Mouse (Mus musculus): ENCODE results near the gene Sh3pxd2a.

Sh3pxd2a gene

GRCm38 (mm10) chr19:47231389-47231788, 232.8 kb downstream of the Sh3pxd2a start:
- POLR2A ChIA-PET, result interaction anchor here in 3 of 4 experiments (0.6 to 1.9 kb wide), 11 partner anchors 9 to 643 kb away, joined by 3 to 8 read pairs (median 4); partner anchors contain the start of gene Neurl1a (in 1 of the 3)

GRCm38 (mm10) chr19:47230682-47231081, 233.5 kb downstream of the Sh3pxd2a start:
- POLR2A ChIA-PET, result interaction anchor here in 2 of 4 experiments (0.5 to 1.9 kb wide), 6 partner anchors 10 to 108 kb away, joined by 4 to 8 read pairs (median 5); partner anchors contain the start of gene Neurl1a (in 1 of the 2)
- CTCF ChIA-PET, result interaction anchor here in 2 of 4 experiments (1.3 to 1.7 kb wide), 2 partner anchors 17 to 107 kb away, joined by 3 to 5 read pairs; no protein-coding TSS in a partner anchor

More at GRCm38 (mm10) chr19:47231389-47231788, 232.8 kb downstream of the Sh3pxd2a start:
- CTCF ChIA-PET, result interaction anchor here in 3 of 4 experiments (0.6 to 1.7 kb wide), 4 partner anchors 18 to 552 kb away, joined by 3 to 5 read pairs (median 4); no protein-coding TSS in a partner anchor

DNA sequence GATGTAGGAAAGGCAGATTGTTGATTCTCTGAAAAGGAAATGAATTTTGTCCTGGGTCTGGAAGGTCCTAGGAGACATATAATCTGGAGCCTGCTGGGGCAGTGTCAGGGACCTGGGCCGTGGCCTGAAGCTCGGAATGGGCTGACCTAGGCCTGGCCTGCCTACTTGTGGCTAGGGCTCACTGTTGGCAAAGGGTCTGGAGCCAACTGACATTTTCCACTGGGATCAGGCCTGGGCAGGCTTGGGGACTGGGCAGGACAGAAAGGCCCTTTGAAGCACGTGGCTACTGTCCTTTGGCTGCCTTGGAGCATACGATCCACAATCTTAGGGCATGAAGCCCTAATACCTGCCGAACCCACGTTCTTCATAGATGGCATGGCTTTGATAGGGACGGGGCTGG, 234.1 kb downstream of the Sh3pxd2a start:
- CTCF ChIA-PET, result no interaction called here

GRCm38 (mm10) chr19:47229461-47229860, 234.7 kb downstream of the Sh3pxd2a start:
- ChIA-PET CTCF (no interaction called here), POLR2A (interaction anchor here in 1 of 4 experiments (1.1 kb wide), 1 partner anchor 11 kb away, joined by 4 read pairs; no protein-coding TSS in a partner anchor)

More for the DNA sequence above, 234.1 kb downstream of the Sh3pxd2a start:
- POLR2A ChIA-PET, result no interaction called here

GRCm38 (mm10) chr19:47228725-47229252, 235.4 kb downstream of the Sh3pxd2a start:
- CTCF ChIA-PET, result interaction anchor here in 1 of 4 experiments (0.7 kb wide), 1 partner anchor 214 kb away, joined by 3 read pairs; the partner anchor contains the start of genes Ina and Nt5c2
- POLR2A ChIA-PET, result interaction anchor here in 2 of 4 experiments (0.9 to 4.2 kb wide), 6 partner anchors 9 to 50 kb away, joined by 3 to 14 read pairs (median 4); partner anchors contain the start of gene Neurl1a (in 1 of the 2)

GRCm38 (mm10) chr19:47225791-47226190, 238.4 kb downstream of the Sh3pxd2a start:
- ChIA-PET POLR2A (interaction anchor here in 3 of 4 experiments (0.5 to 4.2 kb wide), 4 partner anchors 14 to 530 kb away, joined by 4 to 14 read pairs (median 6); partner anchors contain the start of gene Taf5 (in 1 of the 3)), CTCF (no interaction called here)

- ChIA-PET POLR2A (interaction anchor here in 2 of 4 experiments (0.5 to 4.2 kb wide), 3 partner anchors 16 to 223 kb away, joined by 3 to 14 read pairs (median 5); no protein-coding TSS in a partner anchor), CTCF (interaction anchor here in 1 of 4 experiments (0.5 kb wide), 1 partner anchor 586 kb away, joined by 3 read pairs; no protein-coding TSS in a partner anchor)
Measured at GRCm38 (mm10) chr19:47224743-47225142, 239.5 kb downstream of the Sh3pxd2a start.

- ChIA-PET POLR2A (interaction anchor here in 3 of 4 experiments (0.6 to 2.2 kb wide), 3 partner anchors 9 to 65 kb away, joined by 3 to 5 read pairs (median 3); no protein-coding TSS in a partner anchor), CTCF (interaction anchor here in 3 of 4 experiments (0.6 to 1.3 kb wide), 4 partner anchors 9 to 347 kb away, joined by 3 to 5 read pairs (median 3); no protein-coding TSS in a partner anchor)
Measured at GRCm38 (mm10) chr19:47222841-47223557, 241.2 kb downstream of the Sh3pxd2a start.

DNA sequence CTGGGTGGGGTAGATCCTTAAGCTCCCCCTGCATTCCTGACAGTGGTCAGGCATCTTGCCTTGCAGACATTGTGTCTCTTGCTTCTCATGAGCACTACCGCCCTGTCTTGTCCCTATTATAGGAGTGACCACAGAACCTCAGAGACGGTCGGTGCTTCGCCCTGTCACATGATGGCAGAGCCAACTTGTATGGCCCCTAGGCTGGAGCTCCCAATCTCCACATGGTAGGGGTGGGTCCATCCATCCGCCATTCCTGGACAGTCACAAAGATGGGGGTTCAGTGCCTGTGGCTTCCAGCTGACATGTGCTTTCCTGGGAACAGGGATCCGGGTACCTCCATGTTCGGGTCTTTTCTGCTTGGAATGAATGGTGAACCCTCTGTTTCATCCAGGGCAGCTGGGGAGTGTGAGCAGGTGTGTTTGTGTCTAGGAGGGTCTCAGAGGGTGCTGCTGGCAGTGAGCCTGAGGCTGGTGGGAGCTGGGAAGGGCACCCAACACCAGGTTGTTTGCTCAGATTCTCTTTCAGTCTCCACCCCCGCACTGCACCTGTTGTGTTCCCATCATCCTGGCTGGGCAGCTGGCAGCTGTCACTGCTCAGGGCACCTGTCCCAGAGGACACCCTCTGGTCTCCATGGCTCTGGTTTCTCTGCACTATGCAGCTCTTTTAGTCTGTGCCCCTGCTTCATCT, 241.9 kb downstream of the Sh3pxd2a start:
- CTCF ChIA-PET, result interaction anchor here (0.6 to 1.3 kb wide), 5 partner anchors 9 to 347 kb away, joined by 3 to 5 read pairs (median 3); no protein-coding TSS in a partner anchor

GRCm38 (mm10) chr19:47221500-47222153, 242.6 kb downstream of the Sh3pxd2a start:
- CTCF ChIA-PET, result interaction anchor here in 2 of 4 experiments (0.7 to 0.9 kb wide), 2 partner anchors 8 to 116 kb away, joined by 3 read pairs; no protein-coding TSS in a partner anchor
- POLR2A ChIA-PET, result interaction anchor here in 3 of 4 experiments (0.6 to 0.8 kb wide), 4 partner anchors 10 to 1436 kb away, joined by 3 read pairs; no protein-coding TSS in a partner anchor

More for the DNA sequence above, 241.9 kb downstream of the Sh3pxd2a start:
- POLR2A ChIA-PET, result interaction anchor here in 2 of 4 experiments (0.8 kb wide), 2 partner anchors 10 to 30 kb away, joined by 3 read pairs; no protein-coding TSS in a partner anchor

DNA sequence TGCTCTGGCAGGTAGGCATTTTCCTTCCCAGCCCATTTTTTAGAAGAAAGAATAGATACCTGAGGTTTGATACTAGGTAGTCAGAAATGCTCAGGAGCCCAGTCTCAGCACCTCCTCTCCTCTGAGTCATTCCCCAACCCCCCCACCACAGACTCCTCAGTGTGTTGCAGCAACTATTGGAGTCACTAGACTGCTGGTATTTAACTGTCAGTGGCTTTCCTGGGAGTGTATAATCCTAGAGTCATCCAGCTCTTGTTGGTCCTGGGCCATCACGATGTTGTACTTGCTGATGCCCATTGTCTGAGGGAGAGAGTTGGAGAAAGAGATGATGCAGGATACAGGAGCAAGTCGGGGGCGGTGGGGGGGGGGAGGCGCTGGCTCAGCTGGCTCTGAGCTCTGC, 243.2 kb downstream of the Sh3pxd2a start:
- POLR2A ChIA-PET, result interaction anchor here in 2 of 4 experiments (0.6 to 0.7 kb wide), 2 partner anchors 15 to 1435 kb away, joined by 3 read pairs; no protein-coding TSS in a partner anchor
- CTCF ChIA-PET, result interaction anchor here in 1 of 4 experiments (0.6 kb wide), 1 partner anchor 17 kb away, joined by 3 read pairs; no protein-coding TSS in a partner anchor

GRCm38 (mm10) chr19:47220232-47220631, 244.0 kb downstream of the Sh3pxd2a start:
- ChIA-PET CTCF (no interaction called here), POLR2A (interaction anchor here in 2 of 4 experiments (0.7 to 3.7 kb wide), 5 partner anchors 8 to 42 kb away, joined by 3 to 13 read pairs (median 4); partner anchors contain the start of gene Neurl1a (in 1 of the 2))

DNA sequence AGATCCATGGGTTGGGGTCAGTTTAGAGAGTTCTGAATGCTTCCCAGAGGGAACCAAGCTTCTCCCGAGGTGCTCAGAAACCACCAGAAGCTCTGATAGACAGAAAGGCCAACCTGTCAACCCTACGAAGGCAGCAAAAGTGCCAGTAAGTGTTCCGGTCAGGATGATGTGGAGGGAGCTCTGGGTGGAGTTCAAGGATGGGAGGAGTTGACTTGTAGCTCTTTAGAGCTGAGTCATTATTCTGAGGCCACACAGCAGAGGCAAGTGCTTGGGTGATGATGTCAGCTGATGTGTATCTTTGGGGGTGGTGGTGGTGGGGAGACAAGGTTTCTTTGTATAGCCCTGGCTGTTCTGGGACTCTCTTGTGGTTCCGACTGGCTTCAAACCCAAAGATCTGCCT, 244.6 kb downstream of the Sh3pxd2a start:
- ChIA-PET CTCF (interaction anchor here in 1 of 4 experiments (0.8 kb wide), 1 partner anchor 206 kb away, joined by 3 read pairs; no protein-coding TSS in a partner anchor), POLR2A (interaction anchor here in 3 of 4 experiments (0.6 to 3.7 kb wide), 9 partner anchors 8 to 1504 kb away, joined by 3 to 13 read pairs (median 4); partner anchors contain the start of gene Neurl1a (in 1 of the 3))

GRCm38 (mm10) chr19:47216766-47217165, 247.4 kb downstream of the Sh3pxd2a start:
- ChIA-PET CTCF (interaction anchor here in 2 of 4 experiments (0.7 to 1.4 kb wide), 2 partner anchors 77 to 122 kb away, joined by 3 read pairs; no protein-coding TSS in a partner anchor), POLR2A (interaction anchor here in 1 of 4 experiments (0.5 to 3.7 kb wide), 3 partner anchors 11 to 120 kb away, joined by 3 to 13 read pairs (median 4); no protein-coding TSS in a partner anchor)

DNA sequence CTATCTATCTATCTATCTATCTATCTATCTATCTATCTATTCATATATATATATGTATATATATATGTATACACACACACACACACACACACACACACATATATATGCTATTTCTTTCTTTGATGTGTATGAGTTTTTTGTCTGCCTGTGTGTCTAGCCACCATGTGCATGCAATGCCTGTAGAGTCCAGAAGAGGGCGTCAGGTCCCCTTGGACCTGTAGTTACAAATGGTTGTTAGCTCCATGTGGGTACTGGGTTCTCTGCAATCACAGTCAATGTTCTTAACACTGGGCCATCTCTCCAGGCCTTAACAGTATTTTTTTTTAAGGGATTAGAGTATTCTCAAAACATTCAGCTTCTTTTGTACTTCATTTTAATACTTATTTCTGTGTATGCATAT, 250.7 kb downstream of the Sh3pxd2a start:
- ChIA-PET CTCF (interaction anchor here (0.6 to 2.3 kb wide), 20 partner anchors 9 to 234 kb away, joined by 3 to 14 read pairs (median 3); partner anchors contain the start of gene Neurl1a (in 1 of the 4)), POLR2A (interaction anchor here in 2 of 4 experiments (0.7 to 0.9 kb wide), 2 partner anchors 9 to 241 kb away, joined by 3 to 4 read pairs; no protein-coding TSS in a partner anchor)

DNA sequence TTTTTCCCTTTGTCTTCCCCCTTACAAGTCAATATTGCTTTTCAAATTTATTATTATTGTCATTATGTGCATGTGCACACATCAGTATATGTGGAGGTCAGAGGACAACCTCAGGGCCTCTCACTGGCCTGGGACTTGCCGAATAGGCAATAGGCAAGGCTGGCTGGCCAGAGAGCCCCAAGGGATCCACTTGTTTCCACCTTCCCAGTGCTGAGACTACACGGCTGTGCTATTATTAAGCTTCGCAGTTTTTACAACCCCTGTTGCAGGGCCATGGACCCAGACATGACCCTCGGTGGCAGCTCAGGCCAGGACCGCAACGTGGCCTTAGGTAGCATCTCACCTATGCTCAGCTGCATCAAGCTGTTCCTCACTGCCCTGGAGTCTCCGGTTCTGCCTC, 251.8 kb downstream of the Sh3pxd2a start:
- CTCF ChIA-PET, result interaction anchor here in 2 of 4 experiments (1.8 to 2.3 kb wide), 3 partner anchors 11 to 125 kb away, joined by 4 to 14 read pairs (median 5); partner anchors contain the start of gene Neurl1a (in 1 of the 2)
- POLR2A ChIA-PET, result no interaction called here
